Mouse (Mus musculus) G1E-ER4 (cell line): ENCODE results near the gene Fnbp4. TPM values are rescaled to one million over a fixed set of nuclear protein-coding genes. Genes with fewer than 3 reads are reported as not detected.

Experiments used
- GATA1 ChIP-seq: IDR thresholded peaks from one replicate; pipeline ENCODE4 v1.8.0; 2012; ENCODE audit warnings: low read length, inconsistent platforms
- polyA plus RNA-seq: library from polyadenylated mRNA; stranded (reverse); fragments of >175 nt; gene quantifications from 2 replicates; pipeline ENCODE4 v1.2.3, GENCODE M21; 2012

Fnbp4 gene
- polyA plus RNA-seq, 1 experiment = 61.1 TPM

DNA sequence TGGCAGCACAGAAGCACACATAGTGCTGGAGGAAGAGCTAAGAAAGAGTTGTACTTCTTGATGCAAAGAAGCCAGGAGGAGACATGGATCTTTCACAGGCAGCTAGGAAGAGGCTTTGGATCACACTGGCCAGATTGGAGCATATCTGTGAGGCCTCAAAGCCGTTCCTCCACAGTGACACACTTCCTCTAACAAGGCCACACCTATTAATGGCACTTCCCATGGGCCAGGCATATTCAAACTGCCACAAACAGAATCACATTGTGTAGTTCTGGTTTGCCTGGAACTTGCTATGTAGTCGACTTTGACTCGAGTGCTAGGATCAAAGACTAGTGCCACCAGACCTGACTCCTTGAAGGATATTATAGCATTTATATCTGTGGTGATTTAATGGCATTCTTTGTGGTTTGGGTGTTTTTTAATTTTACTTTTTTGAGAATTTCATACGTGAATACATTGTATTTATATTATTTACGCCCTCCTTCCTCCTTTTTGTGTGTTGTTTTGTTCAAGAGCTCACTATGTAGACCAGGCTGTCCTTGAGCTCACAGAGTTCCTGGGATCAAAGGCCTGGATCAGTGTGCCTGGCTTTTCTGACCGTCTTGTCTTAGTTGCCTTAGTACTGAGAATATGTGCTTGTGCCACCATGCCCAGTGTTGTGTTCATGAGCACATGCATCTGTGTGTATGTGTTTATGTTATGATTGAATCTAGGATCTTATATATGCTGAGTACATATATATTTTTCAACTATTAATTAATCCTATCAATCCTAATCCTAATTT lies 4.7 kb downstream of the Fnbp4 start:
- no peak for TF ChIP-seq GATA1

DNA sequence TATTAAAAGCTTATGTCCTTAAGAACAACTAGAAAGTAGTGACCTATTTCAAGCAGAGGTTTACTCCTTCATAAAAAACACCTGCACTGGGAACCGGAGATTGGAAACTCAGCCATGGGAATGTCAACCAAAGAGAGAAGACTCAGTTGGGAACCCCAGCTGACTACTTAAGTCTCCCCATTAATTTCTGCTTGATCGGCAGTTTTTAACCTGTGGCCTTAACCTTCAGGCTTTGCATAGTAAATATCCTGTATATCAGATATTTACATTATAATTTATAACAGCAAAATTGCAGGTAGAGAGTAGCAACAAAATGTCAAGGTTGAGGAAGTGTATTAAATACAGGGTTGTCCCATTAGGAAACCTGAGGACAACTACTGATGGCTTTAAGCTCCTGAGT lies 8.4 kb downstream of the Fnbp4 start:
- no peak for TF ChIP-seq GATA1

DNA sequence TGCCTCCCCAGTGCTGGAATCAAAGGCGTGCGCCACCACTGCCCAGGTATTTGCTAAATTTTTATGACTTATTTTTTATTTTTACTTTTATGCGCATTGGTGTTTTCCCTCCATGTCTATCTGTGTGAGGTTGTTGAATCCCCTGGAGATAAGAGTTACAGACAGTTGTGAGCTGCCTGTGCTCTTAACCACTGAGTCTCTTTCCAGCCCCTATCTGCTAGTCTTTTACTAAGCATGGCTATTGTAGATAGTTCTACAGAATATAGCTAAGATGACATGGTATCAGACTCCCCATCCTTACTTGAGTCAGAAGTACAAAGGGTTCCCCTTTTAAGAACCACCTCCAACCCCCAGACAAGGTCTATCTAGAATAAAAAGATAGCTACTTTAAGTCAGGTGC lies 9.0 kb downstream of the Fnbp4 start:
- no peak for TF ChIP-seq GATA1

DNA sequence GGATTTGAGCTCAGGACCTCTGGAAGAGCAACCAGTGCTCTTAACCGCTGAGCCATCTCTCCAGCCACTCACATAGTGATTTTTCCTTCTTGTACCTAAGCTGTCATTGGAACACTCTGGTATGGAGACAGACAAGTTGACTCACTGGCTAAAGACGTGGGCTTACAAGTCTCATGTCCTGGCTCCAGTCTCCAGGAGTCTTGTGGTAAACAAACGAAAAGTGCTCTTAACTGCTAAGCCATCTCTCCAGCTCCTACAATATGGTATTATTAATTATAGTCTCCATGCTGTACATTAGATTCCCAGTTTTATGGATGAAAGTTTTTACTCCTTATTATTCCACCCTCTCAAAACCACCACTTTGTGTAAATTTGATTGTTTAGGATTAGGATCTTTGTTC lies 20.0 kb downstream of the Fnbp4 start:
- no peak for TF ChIP-seq GATA1

DNA sequence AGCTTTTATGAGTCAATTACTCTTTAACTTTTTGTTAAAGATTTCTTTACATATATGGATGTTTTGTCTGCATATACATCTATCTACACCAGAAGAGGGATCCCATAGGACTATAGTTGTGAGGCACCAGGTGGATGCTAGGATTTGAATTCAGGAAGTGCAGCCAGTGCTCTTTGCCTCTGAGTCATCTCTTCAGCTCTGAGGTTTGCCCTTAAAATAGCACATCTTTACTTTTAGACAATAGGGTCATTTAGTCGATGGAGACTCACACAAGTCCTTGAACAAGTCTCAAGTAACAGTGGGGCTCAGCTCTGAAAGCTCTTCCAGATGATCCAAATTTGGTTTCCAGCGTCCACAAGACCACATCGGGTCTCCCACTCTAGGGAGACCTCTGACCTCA lies 36.2 kb downstream of the Fnbp4 start:
- TF ChIP-seq GATA1 = no peak

DNA sequence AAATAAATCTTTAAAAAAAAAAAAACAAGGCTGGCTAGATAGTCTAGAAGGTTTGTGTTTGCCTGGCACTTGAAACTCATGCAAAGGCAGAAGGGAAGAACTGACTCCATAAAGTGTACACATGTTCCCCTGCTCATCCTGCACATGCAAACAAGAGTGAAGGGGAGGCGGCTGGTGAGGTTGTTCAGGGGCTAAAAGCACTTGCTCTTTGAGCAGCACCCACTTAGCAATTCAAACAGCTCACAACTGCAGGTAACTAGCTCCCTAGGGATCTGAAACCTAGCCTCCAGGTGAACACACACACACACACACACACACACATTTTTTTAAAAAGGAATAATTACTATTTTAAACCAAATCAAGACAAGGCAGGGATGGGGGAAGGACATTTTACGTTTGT lies 36.8 kb downstream of the Fnbp4 start:
- no peak for TF ChIP-seq GATA1

DNA sequence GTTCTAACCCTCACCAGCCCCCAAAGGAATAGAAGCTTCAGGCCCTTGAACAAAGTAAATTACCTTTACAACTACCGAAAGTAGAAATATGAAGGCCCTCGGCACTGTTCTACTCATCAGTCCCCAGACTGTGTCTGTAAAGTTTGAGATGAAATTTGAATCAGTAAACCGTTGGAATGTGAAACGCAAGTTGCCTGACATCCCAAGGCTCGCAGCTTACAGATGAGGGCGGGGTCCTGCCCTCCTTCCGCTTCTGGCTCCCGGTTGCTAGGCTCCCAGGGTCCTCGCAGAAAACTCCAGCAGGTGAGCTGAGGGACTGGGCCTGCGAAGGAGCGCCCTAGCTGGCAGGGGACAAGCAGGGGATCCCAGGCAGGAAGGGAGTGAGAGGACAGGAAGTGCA lies 37.3 kb downstream of the Fnbp4 start, which contains the start of gene Agbl2:
Gene Agbl2, plus strand, starts transcription at position 270 of the 400 bp plus-strand sequence.
- TF ChIP-seq GATA1 = no peak

DNA sequence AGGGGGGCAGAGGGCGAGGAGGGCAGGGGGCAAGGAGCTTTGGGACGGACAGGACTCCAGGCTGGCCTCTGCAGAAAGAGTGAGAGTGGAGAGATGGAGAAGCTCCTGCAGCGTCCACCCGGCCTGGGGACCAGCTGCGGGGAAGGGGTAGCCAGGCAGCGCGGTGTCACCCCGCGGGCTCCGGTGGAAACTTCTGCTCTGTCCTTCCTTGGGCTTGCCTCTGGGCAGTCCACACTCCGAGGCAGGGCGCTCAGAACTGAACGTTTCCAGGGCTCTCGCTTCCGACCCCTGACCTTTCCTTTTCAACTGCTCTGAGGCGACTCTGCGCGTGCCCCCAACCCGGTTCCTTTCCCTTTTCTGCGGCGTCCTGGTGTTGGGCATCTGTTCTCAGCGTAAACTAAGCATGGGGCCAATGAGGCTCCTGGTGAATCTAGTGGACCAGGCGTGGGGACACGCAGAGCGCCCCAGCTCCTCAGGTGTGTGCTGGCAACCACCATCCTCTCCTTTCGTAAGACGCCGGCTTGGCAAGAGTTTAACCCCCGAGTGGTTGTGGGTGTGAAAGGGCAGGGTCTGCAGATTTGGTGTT lies 37.8 kb downstream of the Fnbp4 start:
- TF ChIP-seq GATA1 = no peak

DNA sequence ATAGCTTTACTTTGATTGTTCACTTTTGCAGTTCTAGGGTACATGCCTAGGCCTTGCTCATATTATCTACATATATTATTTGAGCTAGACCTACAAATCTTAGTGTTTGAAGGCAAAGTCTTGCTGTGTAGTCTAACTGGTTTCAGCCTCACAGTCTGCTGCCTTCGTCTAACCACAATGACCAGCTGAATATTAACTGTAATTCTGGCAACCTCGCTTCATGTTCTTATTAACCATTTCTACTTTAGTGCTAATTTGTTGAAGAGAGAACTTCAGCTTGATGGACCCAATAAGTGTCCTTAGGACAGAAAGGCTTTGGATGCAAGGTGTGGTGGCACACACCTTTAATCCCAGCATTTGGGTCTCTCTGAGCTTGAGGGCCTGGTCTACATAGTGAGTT lies 43.0 kb downstream of the Fnbp4 start:
- TF ChIP-seq GATA1 = no peak

DNA sequence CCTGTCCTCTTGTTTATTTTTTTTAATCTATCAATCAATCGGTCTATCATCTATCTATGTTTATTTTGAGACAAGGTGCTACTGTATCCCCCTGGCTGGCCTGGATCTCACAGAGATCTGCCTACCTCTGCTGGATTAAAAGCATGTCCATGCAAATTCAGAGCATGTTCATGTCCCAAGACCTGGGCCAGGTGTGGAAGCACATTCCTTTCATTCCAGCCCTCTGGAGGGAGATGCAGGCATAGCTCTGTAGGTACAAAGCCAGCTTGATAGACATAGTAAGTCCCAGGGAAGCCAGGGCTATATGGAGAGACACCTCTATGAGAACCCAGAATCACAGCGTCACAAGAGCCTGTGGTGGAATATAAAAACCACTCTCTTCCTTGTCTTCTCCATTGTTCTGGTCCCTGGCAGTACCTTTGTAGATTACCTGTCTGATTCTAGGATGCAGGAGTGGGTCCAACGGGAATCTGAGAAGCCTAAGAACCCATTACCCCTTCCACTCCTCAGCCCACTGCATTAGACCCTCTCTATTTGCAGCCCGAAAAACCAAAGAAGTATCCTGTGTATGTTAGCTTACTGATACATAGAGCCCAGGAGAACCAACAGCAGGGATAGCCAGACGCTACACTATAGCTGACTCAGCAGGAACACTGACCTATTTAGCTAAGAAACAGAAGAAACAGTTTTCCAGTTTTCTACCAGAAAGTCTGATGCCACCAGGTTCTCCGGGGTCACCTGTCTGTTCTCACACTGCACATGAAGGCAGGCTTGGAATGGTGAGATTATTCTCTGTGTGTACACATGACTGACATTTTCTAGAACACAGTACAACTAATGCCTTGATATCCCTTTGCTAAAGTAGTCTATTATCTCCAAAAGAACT lies 63.3 kb downstream of the Fnbp4 start:
- TF ChIP-seq GATA1 = no peak

DNA sequence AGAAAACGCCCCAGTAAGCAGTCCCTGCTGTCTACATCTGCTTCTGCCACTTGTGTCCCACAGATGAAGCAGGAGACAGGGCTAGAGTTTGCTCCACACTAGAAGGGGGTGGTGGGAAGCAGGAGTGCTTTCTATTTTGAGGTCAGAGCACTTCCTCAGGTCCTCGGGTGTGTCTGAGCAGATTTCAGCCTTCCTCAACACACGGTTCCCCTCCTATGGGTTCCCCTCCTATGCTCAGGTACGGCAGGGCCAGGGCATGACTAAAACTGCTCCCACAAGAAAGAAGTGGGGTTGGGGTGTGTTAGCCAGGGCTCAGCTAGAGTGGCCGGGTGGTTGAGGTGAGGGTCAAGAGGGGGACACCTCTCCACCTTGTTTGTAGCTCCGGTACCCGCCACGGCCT lies 65.6 kb downstream of the Fnbp4 start:
- no peak for TF ChIP-seq GATA1

DNA sequence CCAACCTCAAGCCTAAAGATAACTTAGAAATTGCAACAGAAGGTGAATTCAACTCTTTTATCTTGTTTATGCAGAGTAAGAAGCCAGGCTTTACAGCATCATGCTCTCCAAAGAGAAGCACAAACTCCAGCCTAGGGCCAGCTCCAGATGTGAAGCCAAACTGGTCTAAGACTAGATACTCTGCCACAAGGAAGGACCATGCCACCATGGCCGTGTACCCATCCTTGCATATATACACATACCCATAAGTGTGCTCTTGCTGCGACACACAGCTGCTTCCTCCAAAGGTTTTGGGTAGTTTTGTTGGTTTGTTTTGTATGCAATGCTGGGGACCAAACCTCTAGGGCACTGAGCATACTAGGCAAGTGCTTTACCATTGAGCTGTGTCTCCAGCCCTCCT lies 70.1 kb downstream of the Fnbp4 start:
- TF ChIP-seq GATA1 = no peak

DNA sequence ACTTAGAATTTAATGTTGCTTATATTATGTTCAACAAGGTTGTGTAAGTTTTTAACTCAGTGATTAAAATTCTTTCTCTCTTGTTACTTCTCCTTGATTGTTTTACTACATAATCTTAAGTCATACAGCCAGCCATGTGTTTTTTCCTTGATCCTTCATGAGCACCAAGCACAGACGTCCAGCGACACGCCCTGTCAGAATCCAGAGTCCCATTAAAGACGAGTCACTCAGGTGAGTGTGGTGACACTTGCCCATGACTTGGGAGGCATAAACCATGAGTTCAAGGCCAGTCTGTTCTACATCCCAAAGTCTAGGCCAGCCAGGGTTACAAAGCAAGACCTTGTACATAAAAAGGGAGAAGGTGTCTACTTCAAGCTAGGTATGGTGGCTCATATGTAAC lies 71.0 kb downstream of the Fnbp4 start:
- TF ChIP-seq GATA1 = no peak

DNA sequence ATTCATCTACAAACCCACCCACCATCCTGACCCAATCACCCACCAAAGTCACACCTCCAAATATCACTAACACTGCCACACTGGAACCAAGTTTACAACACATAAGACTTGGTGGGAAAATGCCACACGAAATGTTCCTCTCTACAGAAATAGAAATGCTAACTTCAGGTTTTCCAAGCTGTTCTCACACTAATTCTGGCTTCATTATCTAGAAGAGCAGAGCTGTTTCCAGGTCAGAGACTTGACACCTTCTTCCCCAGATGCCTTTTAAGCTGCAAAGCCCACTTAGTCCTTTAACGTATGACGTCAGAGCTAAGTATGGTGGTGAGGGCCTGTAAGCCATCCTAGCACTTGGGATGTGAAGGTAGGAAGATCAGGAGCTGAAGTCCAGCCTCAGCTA lies 73.5 kb downstream of the Fnbp4 start:
- no peak for TF ChIP-seq GATA1

DNA sequence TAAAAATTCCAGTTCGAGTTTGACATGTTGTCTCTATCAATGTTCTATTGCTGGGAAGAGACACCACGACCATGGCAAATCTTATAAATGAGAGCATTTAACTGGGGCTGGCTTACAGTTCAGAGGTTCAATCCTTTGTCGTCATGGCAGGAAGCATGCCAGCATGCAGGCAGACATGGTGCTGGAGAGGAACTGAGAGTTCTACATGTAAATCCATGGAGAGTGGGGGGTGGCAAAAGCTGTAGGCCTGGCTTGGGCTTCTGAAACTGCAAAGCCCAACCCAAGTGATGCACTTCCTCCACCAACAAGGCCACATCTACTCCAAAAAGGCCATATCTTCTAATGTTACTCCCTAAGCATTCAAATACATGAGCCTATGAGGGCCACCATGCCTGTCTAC lies 75.7 kb downstream of the Fnbp4 start:
- TF ChIP-seq GATA1 = no peak

DNA sequence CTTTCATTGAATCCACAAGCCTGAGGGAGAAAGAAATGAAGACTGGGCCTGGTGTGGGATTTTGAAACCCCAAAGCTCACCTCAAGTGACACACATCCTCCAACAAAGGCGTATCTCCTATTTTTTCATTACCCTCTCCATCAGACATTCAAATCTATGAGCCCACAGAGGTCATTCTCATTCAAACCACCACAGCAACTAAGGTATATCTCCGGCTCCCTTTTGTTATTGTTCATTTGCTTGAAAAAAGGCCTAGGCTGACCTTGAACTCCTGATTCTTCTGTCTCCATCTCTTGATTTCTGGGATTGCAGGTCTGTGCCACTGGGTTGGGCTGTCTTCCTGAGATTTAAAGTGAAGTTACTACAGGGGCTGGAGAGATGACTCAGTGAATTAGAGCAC lies 77.8 kb downstream of the Fnbp4 start:
- TF ChIP-seq GATA1 = no peak
